Mouse (Mus musculus): ENCODE measurements around the gene BC049762.

The BC049762 gene

DNA sequence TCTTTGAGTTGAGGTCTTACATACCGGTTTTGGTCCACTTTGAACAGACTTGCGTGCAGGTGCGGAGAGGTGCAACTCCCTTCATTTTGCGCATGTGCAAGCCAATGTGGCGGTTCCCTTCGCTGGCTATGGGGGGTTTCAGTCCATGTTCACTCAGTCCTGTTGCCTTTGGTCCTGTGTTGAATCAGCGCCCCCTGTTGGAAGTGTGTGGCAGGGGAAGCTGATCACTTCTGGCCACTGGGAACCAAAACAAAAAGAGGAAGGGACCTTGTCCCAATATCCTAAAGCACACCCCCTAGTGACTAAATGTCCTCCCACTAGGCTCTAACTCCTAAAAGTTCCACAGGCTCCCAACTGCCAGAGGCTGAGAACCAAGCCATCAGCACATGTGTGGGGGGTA is 48.8 kb downstream of the BC049762 start:
- no peak for DNase-seq

GRCm38 (mm10) chr11:51211426-51211825 is 51.4 kb downstream of the BC049762 start:
- no peak for DNase-seq

GRCm38 (mm10) chr11:51207758-51208157 is 55.1 kb downstream of the BC049762 start:
- no peak for DNase-seq
